Mouse (Mus musculus) layer of hippocampus, postnatal 36 days (tissue): Measurements from ENCODE around the gene Col19a1. TPM values are rescaled to one million over a fixed set of nuclear protein-coding genes. Genes with fewer than 3 reads are reported as not detected.

Experiments
- DNase-seq, 2 experiments: peaks; one replicate each; pipeline ENCODE4 v3.0.0; 2022
- total RNA-seq, 2 experiments: library from RNA; stranded (reverse); gene quantifications; 2 replicates each; pipeline ENCODE4 v1.2.3; 2021

The Col19a1 gene
- total RNA-seq, 2 experiments from 2014 or later = 21.9 to 23.4 TPM

DNA sequence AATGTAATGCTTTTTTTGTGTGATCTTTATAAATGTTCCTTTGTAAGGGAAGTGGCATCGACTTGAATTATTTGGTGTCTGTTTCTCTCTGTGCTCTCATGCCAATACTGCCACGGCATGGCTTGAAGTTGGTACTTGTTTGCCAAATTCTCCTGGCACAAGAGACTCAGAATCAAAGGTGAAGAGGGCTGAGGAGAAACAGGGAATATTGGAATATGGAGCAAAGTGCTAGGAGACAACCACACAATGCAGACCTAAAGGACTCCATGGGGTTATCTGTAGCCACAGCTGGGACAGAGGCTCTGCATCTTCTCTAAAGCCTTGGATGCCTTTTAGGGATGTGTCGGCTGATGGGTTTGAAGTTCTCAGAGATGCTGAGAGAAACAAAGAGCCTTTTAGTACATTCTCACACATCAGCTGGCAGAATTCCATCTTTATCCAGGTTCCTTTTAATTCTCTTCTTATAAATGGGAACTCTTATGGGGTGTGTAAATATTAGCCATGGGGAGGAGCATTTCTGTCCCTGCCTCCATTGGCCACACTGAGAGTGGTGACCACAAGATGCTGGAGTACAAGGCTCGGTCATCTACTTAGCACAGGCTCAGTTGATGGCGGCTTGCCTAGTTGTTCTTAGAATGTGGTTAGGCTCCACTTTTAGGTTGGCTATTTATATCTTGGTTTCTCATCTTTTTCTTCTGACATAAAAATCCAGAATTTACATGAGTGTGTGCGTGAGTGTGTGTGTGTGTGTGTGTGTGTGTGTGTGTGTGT, 360.1 kb downstream of the Col19a1 start:
- DNase-seq = no peak

DNA sequence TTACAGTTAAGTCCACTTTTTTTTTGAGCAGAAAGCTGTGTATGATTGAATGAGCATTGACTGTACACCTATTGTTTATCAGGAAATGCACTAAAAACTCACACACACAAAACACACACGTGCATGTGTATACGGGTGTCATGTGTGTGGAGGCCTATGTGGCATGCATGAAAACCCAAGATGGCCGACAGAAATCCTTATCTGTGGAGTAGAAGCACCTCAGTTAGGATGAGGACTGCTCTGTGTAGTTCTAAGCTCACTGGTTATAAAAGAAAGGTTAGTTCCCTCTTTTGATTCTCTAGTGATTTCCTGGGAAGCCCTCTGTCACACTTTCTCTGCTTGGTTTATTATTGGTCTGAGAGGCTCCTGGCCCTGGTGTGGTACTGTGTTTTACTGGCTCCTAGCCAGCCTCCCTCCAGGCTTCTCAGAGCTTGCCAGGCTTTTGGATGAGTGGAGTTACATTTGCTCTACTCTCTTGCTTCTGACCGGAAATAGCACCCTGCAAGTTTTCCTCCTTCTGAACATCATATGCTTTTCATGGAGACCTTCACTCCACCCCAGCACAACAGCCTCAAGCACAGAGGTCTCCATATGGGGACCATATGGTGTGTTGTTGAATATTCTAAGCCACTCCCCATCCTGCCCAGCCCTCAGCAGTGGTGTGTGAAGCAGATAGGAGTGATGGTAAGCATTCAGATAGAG, 361.3 kb downstream of the Col19a1 start:
- no peak for DNase-seq

DNA sequence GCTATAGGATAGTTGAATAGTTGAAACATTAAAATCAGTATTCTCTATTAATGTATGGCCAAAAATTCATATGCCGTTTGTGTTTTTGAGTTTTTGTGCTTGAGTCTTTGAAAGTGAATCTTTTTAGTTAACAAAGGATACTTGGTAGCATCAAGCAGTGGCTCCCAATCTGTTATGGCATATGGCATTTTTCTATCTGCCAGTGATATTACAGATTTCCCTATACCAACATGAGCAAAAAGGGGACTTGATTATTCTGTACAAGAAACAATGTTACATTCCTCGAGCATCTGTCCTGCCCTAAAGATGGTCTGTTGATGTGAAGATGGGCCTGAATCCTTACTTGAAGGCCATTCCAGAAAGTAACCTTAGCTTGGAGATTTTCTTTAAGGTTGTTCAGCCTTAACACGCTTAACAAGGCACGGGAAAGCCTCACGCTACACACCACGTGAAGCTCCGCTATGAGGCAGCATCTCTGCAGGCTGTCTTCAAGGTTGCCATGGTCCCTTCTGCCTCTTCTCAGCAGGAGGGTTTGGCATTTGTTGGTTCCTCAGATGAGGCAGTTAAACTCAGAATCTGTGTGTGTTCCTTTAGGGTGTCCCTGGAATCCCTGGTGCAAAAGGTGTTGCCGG, 364.2 kb downstream of the Col19a1 start:
- peak; percentile 24 to 40 for DNase-seq

DNA sequence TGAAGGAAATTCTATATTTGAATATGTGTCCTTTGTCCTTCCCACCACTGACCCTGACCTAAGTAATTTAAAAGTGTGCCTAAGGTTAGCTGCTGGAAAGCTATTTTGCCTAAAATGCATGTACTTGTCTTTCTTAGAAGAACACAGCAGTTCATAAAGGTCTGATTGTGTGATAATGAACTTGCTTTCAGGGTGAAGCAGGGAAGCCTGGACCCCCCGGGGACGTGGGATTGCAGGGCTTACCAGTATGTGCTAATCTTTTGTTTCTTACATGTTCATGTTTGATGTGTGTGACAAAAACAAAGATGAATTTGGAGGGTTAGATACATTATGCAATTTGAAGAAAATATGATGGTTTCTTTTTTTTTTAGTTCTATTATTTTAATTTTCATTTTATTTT, 365.0 kb downstream of the Col19a1 start:
- DNase-seq = no peak

DNA sequence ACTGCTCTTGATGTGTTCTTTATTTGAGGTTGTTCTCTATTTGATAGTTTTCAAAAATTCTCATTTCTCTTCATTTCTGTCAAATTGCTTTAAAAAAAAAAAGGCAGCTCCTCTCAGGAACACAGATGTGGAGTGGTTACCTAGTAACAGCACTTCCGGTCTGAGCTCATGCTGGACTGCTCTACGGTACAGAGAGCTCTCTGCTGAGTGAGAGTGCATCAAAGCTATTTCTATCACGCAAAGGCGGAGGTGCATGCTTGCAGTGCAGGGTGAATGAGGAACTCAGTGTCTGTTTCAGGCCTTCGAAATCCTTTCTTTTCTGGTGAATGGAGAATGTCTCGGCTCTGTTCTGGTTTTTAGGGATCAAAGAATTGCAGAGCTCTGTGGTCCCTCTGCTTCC, 368.2 kb downstream of the Col19a1 start:
- no peak for DNase-seq

Other genes starting within 250 kb of the Col19a1 start
- 100 to 1,000 TPM in 1 of 2 experiments, 10 to 100 TPM in 1; 99.1 to 103 TPM for gene Lmbrd1, start 91.2 kb upstream of the Col19a1 start, total RNA-seq